Mouse (Mus musculus): ENCODE data around the gene Vkorc1.
"Not testable (repeated sequence)": the region's sequence is repeated elsewhere in the genome, so short reads cannot be mapped to it uniquely, and the experiment has no call there.

Vkorc1 gene

GRCm38 (mm10) chr7:127915293-127915692 is 19.9 kb upstream of the Vkorc1 start:
- DNase-seq = no peak

DNA sequence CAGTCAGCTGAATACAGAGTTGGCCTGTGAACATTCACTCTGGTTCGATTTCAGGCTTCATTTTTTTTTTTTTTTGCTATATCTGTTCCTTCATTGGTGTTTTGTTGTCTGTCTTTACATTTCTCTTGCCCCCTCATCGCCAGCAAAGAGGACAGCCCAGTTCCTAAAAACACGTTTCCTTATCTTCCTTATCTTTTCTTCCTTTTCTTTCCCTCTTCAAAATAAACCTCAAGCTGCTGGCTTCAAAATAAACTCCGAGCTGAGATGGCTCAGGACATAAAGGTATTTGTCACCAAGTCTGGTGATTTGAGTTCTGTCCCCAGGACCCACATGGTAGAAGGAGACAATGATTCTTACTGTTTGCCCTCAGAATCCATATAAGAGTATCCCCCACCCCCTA is 17.5 kb upstream of the Vkorc1 start:
- no peak for DNase-seq

- peak; percentile 91 to 92 for DNase-seq
Observed at GRCm38 (mm10) chr7:127912190-127912871, 16.9 kb upstream of the Vkorc1 start, which contains the start of gene Kat8. TSS of gene Kat8 (plus strand) at chr7:127912516.

GRCm38 (mm10) chr7:127908656-127909055 is 13.2 kb upstream of the Vkorc1 start:
- DNase-seq = no peak

DNA sequence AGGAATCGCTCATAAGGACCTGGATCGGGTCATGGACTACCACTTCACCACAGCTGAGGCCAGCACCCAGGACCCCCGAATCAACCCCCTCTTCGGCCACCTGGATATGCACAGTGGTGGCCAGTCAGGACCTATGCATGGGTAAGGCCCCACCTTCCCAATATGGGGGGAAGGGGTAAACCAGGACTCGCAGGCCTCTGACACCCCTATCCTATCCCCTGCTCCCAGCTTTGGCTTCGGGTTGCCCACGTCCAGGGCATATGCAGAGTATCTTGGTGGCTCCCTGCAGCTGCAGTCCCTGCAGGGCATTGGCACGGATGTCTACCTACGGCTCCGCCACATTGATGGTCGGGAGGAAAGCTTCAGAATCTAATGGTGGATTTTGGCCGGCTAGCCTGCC is 12.5 kb upstream of the Vkorc1 start:
- no peak for DNase-seq

- DNase-seq = peak; percentile 84 to 85
Observed at GRCm38 (mm10) chr7:127903971-127904796, 8.8 kb upstream of the Vkorc1 start, which contains the start of gene Bckdk. TSS of gene Bckdk (plus strand) at chr7:127904082.

DNA sequence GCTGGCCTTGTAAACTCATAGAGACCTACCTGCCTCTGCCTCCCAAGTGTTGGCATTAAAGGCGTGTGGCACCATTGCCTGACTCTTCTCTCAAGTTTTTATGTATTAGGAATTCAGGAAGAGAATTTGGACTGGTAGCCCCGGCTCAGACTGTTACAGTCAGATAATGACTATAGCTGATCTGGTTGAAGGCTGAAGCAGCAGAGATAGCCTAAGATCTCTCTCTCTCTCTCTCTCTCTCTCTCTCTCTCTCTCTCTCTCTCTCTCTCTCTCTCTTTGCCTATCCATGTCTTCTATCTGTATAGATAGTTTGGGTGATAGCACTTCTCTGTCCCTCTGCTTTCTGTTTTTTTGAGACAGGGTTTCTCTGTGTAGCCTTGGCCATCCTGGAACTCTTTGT is 6.4 kb upstream of the Vkorc1 start:
- DNase-seq = no peak

DNA sequence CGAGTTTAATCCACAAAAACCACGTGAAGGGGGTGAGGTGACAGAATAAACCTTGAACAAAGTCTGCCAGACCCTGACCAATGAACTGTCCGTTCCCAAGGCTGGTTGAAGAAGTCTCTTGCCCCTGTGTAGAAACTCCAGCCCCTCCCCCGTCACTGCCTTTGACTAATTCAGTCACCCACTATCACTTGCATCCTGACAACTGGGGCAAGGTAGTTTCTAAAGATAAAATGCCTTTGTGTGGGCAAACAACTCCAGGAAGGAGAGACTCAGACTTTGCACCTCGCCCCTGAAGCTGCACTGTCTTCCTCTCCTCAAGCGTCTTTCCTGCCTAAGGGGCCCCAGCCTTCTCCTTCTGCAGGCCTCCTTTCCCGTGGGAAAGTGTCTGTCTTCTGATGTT is 4.6 kb upstream of the Vkorc1 start:
- DNase-seq = no peak

DNA sequence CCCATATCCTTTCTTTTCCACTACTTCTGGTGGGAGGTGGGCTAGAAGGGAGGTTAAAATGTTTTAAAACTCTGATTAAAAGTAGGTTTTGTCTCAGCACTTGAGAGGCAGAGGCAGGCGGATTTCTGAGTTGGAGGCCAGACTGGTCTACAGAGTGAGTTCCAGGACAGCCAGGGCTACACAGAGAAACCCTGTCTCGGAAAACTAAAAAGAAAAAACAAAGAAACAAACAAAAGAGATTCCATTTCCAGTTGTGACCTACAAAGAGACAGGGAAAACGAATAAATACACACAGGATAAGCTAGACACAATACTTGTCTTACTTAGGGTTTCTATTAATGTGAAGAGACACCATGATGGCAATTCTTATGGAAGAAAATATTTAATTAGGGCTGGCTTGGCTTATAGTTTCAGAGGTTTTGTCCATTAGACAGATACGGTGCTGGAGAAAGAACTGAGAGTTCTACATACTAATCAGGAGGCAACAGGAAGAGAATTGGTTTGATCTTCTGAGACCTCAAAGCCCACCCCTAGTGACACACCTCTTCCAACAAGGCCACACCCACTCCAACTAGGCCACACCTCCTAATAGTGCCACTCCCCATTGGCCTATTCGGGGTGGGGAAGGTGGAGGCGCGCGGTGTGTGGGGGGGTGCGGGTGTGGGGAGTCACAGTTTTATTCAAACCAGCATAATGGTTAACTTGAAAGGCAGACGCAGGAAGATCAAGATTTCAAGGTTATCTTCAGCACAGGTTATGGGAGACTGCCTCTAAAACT is 3.0 kb upstream of the Vkorc1 start:
- DNase-seq = no peak

DNA sequence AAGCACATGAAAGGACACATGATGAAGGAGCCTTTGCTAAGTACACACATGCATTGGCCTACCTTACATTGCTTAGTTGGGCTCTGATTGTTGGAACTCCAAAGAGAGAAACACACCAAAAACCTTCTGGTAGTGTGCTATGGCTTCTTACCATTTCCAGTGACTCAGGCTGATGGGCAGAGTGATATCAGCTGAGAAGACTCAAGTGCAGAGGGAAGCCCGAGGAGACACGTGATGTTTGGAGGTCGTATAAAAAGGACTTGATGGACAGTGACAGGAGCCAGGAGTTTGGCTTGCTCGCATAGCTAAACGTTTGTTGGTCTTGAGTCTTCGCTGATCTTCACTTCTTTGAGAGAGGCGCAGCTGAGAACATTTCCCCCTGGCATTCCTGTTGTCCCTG is 2.1 kb upstream of the Vkorc1 start:
- DNase-seq = no peak

DNA sequence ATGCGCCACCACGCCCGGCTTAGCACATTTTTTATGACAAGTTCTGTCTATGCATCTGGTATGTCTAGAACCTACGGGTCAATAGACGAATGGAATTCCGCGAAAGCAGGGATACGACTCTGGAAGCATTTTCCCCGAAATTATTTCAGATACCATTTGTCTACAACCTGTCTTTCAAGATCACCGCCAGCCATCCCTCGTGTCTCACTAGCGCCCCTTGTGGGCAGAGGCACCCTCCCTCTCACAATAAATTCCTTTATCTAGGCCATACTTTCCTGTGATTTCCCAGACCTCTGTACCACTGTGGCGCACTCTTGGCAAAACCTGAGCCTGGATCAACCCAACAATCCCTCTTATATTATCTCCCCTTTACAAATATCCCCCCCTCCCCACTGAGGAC is 967 bp upstream of the Vkorc1 start:
- peak; percentile 77 to 90 for DNase-seq

DNA sequence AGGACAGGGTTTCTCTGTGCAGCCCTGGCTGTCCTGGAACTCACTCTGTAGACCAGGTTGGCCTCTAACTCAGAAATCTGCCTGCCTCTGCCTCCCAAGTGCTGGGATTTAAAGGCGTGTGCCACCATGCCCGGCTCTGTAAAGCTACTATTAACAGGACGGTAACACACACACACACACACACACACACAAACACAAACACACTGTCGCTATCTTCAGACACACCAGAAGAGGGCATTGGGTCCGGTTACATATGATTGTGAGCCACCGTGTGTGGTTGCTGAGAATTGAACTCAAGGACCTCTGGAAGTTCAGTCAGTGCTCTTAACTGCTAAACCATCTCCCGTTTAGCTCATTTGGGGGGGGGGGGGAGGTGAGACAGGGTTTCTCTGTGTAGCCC is 474 bp upstream of the Vkorc1 start:
- DNase-seq = not testable (repeated sequence)

DNA sequence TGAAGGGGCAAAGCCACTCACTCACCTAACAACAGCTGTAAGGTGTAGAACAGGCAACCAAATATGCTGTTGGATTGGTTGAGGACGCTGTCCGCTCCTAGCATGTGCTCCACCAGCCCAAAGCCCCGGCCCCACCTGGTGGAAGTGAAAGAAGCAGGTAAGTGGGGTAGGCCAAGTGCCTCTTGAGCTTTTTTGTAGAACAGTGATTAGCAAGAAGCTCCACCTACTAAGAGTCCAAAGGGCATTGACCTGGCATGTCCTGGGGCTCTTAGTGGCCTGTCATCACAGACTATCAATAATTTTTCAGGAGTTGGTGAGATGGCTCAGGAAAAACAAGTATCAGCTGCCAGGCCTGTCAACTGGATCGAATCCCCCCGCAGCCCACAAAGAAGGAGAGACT is 937 bp downstream of the Vkorc1 start:
- DNase-seq = no peak

DNA sequence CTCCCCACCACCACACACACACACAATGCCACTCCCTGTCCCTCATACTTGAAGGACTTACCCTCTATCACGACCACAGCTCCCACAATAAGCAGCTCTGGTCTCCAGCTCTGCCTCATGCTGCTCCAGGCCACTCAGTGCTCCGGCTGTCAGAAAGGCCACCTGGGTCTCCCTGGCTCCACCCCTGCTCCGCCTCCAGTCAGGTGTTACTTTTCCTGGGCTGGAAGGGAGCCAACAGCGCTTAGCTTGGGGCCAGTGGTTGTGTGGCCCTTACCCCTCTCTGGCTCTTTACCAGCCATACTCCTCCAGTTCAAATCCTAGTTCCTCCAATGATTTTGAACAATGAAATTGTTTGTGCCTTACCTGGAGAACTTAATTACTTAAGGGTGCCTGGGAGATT is 4.6 kb downstream of the Vkorc1 start, which contains the start of gene Prss53:
Prss53 (minus strand) TSS at position 173 of the 400 bp plus-strand sequence.
- peak in 1 of 2 experiments; percentile 43 for DNase-seq

- no peak for DNase-seq
Observed at GRCm38 (mm10) chr7:127888821-127889220, 6.6 kb downstream of the Vkorc1 start.

- no peak for DNase-seq
Observed at GRCm38 (mm10) chr7:127887781-127888180, 7.6 kb downstream of the Vkorc1 start.

DNA sequence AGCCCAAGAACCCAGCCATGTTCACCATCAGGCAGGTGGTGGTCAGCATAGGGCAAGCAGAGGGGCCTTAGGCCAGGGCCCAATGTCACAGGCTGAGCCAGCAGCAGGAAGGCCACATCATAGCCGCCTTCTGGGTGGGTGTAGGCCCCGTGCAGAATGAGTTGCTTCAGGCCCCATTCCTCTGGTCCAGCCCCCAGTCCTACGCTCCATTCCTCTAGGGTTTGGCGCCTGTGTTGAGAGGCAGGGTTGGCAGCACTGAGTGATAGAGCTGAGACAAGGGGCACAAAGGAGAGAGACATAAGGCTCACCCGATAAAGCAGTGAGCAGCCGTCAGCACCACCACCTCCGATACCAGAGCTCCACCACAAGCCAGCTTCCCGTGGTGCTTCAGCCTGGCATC is 8.2 kb downstream of the Vkorc1 start:
- DNase-seq = no peak

GRCm38 (mm10) chr7:127886551-127886950 is 8.9 kb downstream of the Vkorc1 start:
- no peak for DNase-seq

GRCm38 (mm10) chr7:127885951-127886350 is 9.5 kb downstream of the Vkorc1 start:
- no peak for DNase-seq

DNA sequence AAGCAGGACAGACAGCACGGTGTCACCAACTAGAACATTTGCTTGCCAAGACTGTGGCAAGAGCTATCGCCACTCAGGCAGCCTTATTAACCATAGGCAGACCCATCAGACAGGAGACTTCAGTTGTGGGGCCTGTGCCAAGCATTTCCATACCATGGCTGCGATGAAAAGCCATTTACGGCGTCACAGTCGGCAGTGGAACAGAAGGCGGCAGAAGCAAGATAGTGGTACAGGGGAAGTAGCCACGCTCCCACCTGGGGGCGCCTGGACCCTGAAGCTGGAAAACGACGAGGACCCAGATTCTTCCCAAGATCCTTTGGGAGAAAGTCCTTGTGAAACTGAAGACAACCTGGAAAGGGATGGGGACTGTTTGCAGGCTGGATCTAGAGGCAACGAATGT is 15.0 kb downstream of the Vkorc1 start:
- no peak for DNase-seq

DNA sequence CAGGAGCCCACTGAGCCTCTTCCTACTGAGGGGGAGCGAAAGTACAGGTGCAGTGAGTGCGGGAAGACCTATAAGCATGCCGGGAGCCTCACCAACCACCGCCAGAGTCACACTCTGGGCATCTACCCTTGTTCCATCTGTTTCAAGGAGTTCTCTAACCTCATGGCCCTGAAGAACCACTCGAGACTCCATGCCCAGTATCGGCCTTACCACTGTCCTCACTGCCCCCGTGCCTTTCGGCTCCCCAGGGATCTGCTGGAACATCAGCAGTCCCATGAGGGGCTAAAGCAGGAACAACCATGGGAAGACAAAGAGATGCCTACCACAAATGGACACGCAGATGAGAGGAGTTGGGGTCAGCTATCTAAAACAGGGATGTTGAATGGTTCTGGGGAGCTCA is 16.1 kb downstream of the Vkorc1 start:
- DNase-seq = no peak

GRCm38 (mm10) chr7:127876467-127877348 is 18.7 kb downstream of the Vkorc1 start, which contains the start of gene Zfp668:
TSS of gene Zfp668 (minus strand) at chr7:127876828.
- DNase-seq = peak; percentile 94
